Mouse (Mus musculus) kidney, adult 2 months (tissue): ENCODE measurements around the gene Cpne4.

Source experiments
- CTCF ChIP-seq: fragments of 200-500 bp; conservative IDR thresholded peaks from 2 replicates; pipeline ENCODE4 v1.5.1; 2011; ENCODE audit warnings: low read depth, mild to moderate bottlenecking, control low read depth, low read length, moderate library complexity, mixed read lengths; ENCODE audit not compliant: insufficient read depth, insufficient read length
- POLR2A ChIP-seq: fragments of 200-500 bp; IDR thresholded peaks from one replicate; pipeline ENCODE4 v1.6.1; 2011; ENCODE audit warnings: low read depth, low read length, control low read depth

- TF ChIP-seq CTCF: no peak
- no peak for TF ChIP-seq POLR2A
Measured at GRCm38 (mm10) chr9:104629282-104629681, 82.2 kb downstream of the Cpne4 start.
